Mouse (Mus musculus) kidney, adult 18-20 months (tissue): ENCODE data around the gene Dars2.

Source experiments
- DNase-seq: peaks from one replicate; pipeline ENCODE4 v3.0.0; 2021

The Dars2 gene

GRCm38 (mm10) chr1:161070352-161071271 lies at the start of gene Dars2, which contains the start of gene Cenpl:
TSS of gene Dars2 (minus strand) at chr1:161070658.
TSS of gene Cenpl (plus strand) at chr1:161070713.
- peak; percentile 97 for DNase-seq

- no peak for DNase-seq
These were observed 44.1 kb upstream of the Dars2 start for GRCm38 (mm10) chr1:161114591-161114990.

GRCm38 (mm10) chr1:161109216-161109615 lies 38.8 kb upstream of the Dars2 start:
- peak; percentile 36 for DNase-seq

- DNase-seq: no peak
These were observed 33.4 kb upstream of the Dars2 start for GRCm38 (mm10) chr1:161103842-161104241.

GRCm38 (mm10) chr1:161099721-161100405 lies 29.4 kb upstream of the Dars2 start:
- no peak for DNase-seq

GRCm38 (mm10) chr1:161077243-161077642 lies 6.8 kb upstream of the Dars2 start:
- DNase-seq: no peak

GRCm38 (mm10) chr1:161076238-161076637 lies 5.8 kb upstream of the Dars2 start:
- DNase-seq: peak; percentile 57

GRCm38 (mm10) chr1:161071272-161071620 lies 788 bp upstream of the Dars2 start:
- no peak for DNase-seq

- DNase-seq: no peak
These were observed 7.1 kb downstream of the Dars2 start for GRCm38 (mm10) chr1:161063351-161063750.

- DNase-seq: no peak
These were observed 13.3 kb downstream of the Dars2 start for GRCm38 (mm10) chr1:161057164-161057563.

GRCm38 (mm10) chr1:161046972-161047371 lies 23.5 kb downstream of the Dars2 start:
- DNase-seq: no peak

GRCm38 (mm10) chr1:161041261-161042020 lies 29.0 kb downstream of the Dars2 start:
- no peak for DNase-seq

GRCm38 (mm10) chr1:161040855-161041254 lies 29.6 kb downstream of the Dars2 start:
- no peak for DNase-seq

- DNase-seq: no peak
These were observed 30.1 kb downstream of the Dars2 start for GRCm38 (mm10) chr1:161040426-161040770.

GRCm38 (mm10) chr1:161039741-161040425 lies 30.6 kb downstream of the Dars2 start:
- no peak for DNase-seq

- DNase-seq: no peak
These were observed 31.3 kb downstream of the Dars2 start for GRCm38 (mm10) chr1:161038968-161039721.

GRCm38 (mm10) chr1:161038004-161038403 lies 32.5 kb downstream of the Dars2 start:
- no peak for DNase-seq

GRCm38 (mm10) chr1:161037599-161037998 lies 32.9 kb downstream of the Dars2 start:
- no peak for DNase-seq

- no peak for DNase-seq
These were observed 33.4 kb downstream of the Dars2 start for GRCm38 (mm10) chr1:161037026-161037425.

GRCm38 (mm10) chr1:161036411-161036841 lies 34.0 kb downstream of the Dars2 start:
- no peak for DNase-seq

GRCm38 (mm10) chr1:161035786-161036404 lies 34.6 kb downstream of the Dars2 start:
- DNase-seq: no peak
